ENCODE assay signal across 9 mouse cellular contexts in the genomic region with DNA sequence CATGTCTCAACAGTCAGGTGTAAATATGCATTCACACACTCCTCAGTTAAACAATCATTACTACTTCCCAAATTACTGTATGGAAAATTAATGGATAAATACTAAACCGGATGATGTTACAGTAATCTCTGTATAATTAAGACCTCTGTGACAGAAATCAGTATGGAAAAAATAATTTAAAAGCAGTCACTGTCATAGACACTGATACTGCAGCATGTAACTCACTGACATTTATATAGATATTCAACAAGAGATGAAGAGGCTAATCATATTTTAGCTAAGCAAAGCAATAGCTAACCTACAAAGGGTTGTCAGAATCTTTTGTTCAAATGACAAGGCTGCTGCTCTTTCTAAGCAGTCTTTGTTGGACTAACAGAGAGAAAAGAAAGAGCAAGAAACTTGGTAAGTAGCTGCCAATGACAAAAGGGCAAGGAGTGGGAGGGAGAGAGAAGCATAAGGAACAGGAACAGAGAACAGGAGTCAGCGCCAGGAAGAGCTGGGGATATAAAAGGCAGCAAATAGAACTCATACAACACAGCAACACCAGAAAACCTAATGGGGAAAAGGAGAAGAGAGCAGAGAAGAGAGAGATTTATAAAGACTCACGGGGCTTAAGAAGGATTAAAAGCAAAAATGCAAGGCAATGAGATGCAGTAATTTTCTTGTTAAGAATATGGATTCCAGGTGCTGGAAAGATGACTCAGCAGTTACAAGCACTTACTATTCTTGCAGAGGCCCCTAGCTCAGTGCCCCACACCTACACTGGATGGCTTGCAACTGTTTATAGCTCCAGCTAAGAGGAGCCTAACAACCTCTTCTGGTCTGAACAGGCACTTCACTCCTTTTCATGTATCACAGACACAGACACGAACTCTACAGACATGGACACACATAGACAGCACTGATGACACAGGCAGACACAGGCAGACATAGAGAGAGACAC.
DNase-seq lines count a peak whose midpoint lies in the region; ATAC-seq and TF ChIP-seq lines count a peak whose summit lies in the region.
"Had no signal": no experiment of that assay in that cellular context is flagged by ENCODE, and none has a peak within 500 bp of the region (broad histone marks: within the 10 kb centered on the region; RNA-seq: fewer than 3 reads in every experiment).

No protein-coding gene starts in this region.

- H3K9ac ChIP-seq in neural tube, embryonic 11.5 days (ENCODE audit: low read length): no peak overlapping the region
- no peak overlapping the region for H3K9ac ChIP-seq in neural tube, embryonic 15.5 days (replicated peaks)

- 44% methylated on average over 4 of the region's 4 CpGs for WGBS in neural tube, embryonic 11.5 days
- 37% methylated on average over 4 of the region's 4 CpGs for WGBS in neural tube, embryonic 15.5 days

- H3K27ac ChIP-seq in neural tube, embryonic 11.5 days (ENCODE audit: low read depth, low read length): no peak overlapping the region
- no peak overlapping the region for H3K27ac ChIP-seq in neural tube, embryonic 15.5 days (replicated peaks)
- H3K27ac ChIP-seq in embryonic fibroblast, embryonic 13.5 days (ENCODE audit: insufficient read depth, low read length): peak overlapping the region; percentile 76
- H3K27ac ChIP-seq in left cerebral cortex, adult 2 months: peak overlapping the region; percentile 80
- H3K27ac ChIP-seq: macrophage had no signal

- H3K4me1 ChIP-seq in neural tube, embryonic 11.5 days (ENCODE audit: control insufficient read depth, insufficient read depth, low read length): no peaks in the 10 kb centered on the region; the same call in 1 of the 2 replicates
- no peaks in the 10 kb centered on the region for H3K4me1 ChIP-seq in neural tube, embryonic 15.5 days
- peaks cover 8% of the 10 kb centered on the region for H3K4me1 ChIP-seq in embryonic fibroblast, embryonic 13.5 days (ENCODE audit: control insufficient read depth, insufficient read depth, low read length)

- ATAC-seq in neural tube, embryonic 11.5 days (ENCODE audit: insufficient read depth, low FRiP score, low TSS enrichment): peak; percentile 31; the same call in 1 of the 2 replicates
- no peak; the same call in 1 of the 2 replicates for ATAC-seq in neural tube, embryonic 15.5 days (ENCODE audit: low FRiP score)

- intact Hi-C loops in left cerebral cortex, adult 2 months (cut with DNase I): loop anchor here (2.0 kb wide), 1 partner anchor 83 kb away; no protein-coding TSS in a partner anchor

- DNase-seq in neural tube, embryonic 11.5 days (ENCODE audit: low spot score): no peak
- peak; percentile 24 to 28 for DNase-seq in left cerebral cortex, adult 2 months (ENCODE audit: extremely low spot score in 1 of 2, low spot score in 2 of 2)
- DNase-seq in right cerebral cortex, postnatal 36 days (ENCODE audit: low spot score in 2 of 2): peak; percentile 40 to 53
- no peak for DNase-seq in adrenal gland, adult 8-10 months
- DNase-seq in heart, adult 18-20 months: no peak
- DNase-seq in cerebellum, adult 8-10 months: no peak

- H3K36me3 ChIP-seq in neural tube, embryonic 11.5 days (ENCODE audit: control insufficient read depth, insufficient read depth, low read length): no peaks in the 10 kb centered on the region
- no peaks in the 10 kb centered on the region for H3K36me3 ChIP-seq in neural tube, embryonic 15.5 days

- TF ChIP-seq POLR2A in embryonic fibroblast, embryonic 13.5 days (IDR thresholded peaks at IDR 0.05; ENCODE audit: low read depth, low read length): no peak

- H3K4me3 ChIP-seq in neural tube, embryonic 11.5 days (ENCODE audit: low read depth, low read length): no peak overlapping the region
- no peak overlapping the region for H3K4me3 ChIP-seq in neural tube, embryonic 15.5 days (replicated peaks)
- no peak overlapping the region for H3K4me3 ChIP-seq in embryonic fibroblast, embryonic 13.5 days (ENCODE audit: insufficient read depth, low read length)
- H3K4me3 ChIP-seq in left cerebral cortex, adult 2 months: no peak overlapping the region

- no peaks in the 10 kb centered on the region for H3K27me3 ChIP-seq in neural tube, embryonic 11.5 days (ENCODE audit: control insufficient read depth, insufficient read depth, low read length)
- no peaks in the 10 kb centered on the region for H3K27me3 ChIP-seq in neural tube, embryonic 15.5 days (replicated peaks)

- no peak for TF ChIP-seq CTCF in embryonic fibroblast, embryonic 13.5 days (IDR thresholded peaks at IDR 0.05; ENCODE audit: borderline replicate concordance, insufficient read depth, low read length)
- TF ChIP-seq CTCF in left cerebral cortex, adult 2 months (IDR thresholded peaks at IDR 0.05): no peak; the same call in 1 of the 2 replicates

- no peaks in the 10 kb centered on the region for H3K9me3 ChIP-seq in neural tube, embryonic 11.5 days (ENCODE audit: control insufficient read depth, low read length)
- H3K9me3 ChIP-seq in neural tube, embryonic 15.5 days (replicated peaks): no peaks in the 10 kb centered on the region

- no peak overlapping the region for H3K4me2 ChIP-seq in neural tube, embryonic 11.5 days (ENCODE audit: low read depth)
- no peak overlapping the region for H3K4me2 ChIP-seq in neural tube, embryonic 15.5 days

Comparison
In these comparisons a context has a peak if more than half of its experiments do, and no peak if none do; other contexts are left out.
1. DNase-seq: peak in left cerebral cortex, adult 2 months (2 of 2) and right cerebral cortex, postnatal 36 days (2 of 2); none in neural tube, embryonic 11.5 days (single experiment), adrenal gland, adult 8-10 months (single experiment), heart, adult 18-20 months (0 of 2) and cerebellum, adult 8-10 months (single experiment).
2. H3K27ac ChIP-seq: peak in embryonic fibroblast, embryonic 13.5 days (single experiment) and left cerebral cortex, adult 2 months (single experiment); none in neural tube, embryonic 11.5 days (single experiment) and neural tube, embryonic 15.5 days (single experiment).